Mouse (Mus musculus) liver, embryonic 11.5 days (tissue): ENCODE results near the gene Ptprb. TPM values are rescaled to one million over a fixed set of nuclear protein-coding genes. Genes with fewer than 3 reads are reported as not detected.

Source experiments
- ATAC-seq: fragments of 200-750 bp; cut with Nextera tagmentation; replicated peaks from 2 replicates; pipeline ENCODE4 v1.8.0; 2017; ENCODE audit warnings: moderate number of reproducible peaks, mild to moderate bottlenecking, moderate TSS enrichment, moderate library complexity; ENCODE audit not compliant: low FRiP score
- DNase-seq: peaks from one replicate; pipeline ENCODE4 v3.0.0-alpha.2; 2017; ENCODE audit warnings: low spot score
- H3K27ac ChIP-seq: fragments of 300-500 bp; sonication (generic); 2 replicates; pipeline ENCODE4 v1.5.1; 2014; ENCODE audit warnings: mild to moderate bottlenecking, low read depth, low read length, control low read depth
- H3K27me3 ChIP-seq: fragments of 300-500 bp; sonication (generic); replicated peaks from 2 replicates; pipeline ENCODE4 v1.6.1; 2014; ENCODE audit warnings: low read length, mixed read lengths; ENCODE audit not compliant: control insufficient read depth, insufficient read depth
- H3K36me3 ChIP-seq: fragments of 300-500 bp; sonication (generic); 2 replicates; pipeline ENCODE4 v1.6.1; 2014; ENCODE audit warnings: mild to moderate bottlenecking, low read length, moderate library complexity, mixed read lengths; ENCODE audit not compliant: control insufficient read depth, insufficient read depth
- H3K4me1 ChIP-seq: fragments of 300-500 bp; sonication (generic); replicated peaks from 2 replicates; pipeline ENCODE4 v1.6.1; 2014; ENCODE audit warnings: low read length, mixed read lengths; ENCODE audit not compliant: control insufficient read depth, insufficient read depth
- H3K4me2 ChIP-seq: fragments of 300-500 bp; sonication (generic); 2 replicates; pipeline ENCODE4 v1.6.1; 2014; ENCODE audit warnings: mild to moderate bottlenecking, control low read depth, moderate library complexity
- H3K4me3 ChIP-seq: fragments of 300-500 bp; sonication (generic); 2 replicates; pipeline ENCODE4 v1.5.1; 2014; ENCODE audit warnings: low read depth, low read length, control low read depth
- H3K9ac ChIP-seq: fragments of 300-500 bp; sonication (generic); 2 replicates; pipeline ENCODE4 v1.6.1; 2014; ENCODE audit warnings: low read depth, low read length, control low read depth
- H3K9me3 ChIP-seq: fragments of 300-500 bp; sonication (generic); 2 replicates; pipeline ENCODE4 v1.6.1; 2016; ENCODE audit warnings: low read length, inconsistent platforms, mixed read lengths; ENCODE audit not compliant: control insufficient read depth
- WGBS: fragments of 180-500 bp; shearing (Covaris S2); extraction: QIAGEN DNeasy Blood & Tissue Kit; methylation state at CpG from one replicate; pipeline ENCODE4 v1.1.7; 2014; 5-methylcytosine and 5-hydroxymethylcytosine counted together
- polyA plus RNA-seq: library from polyadenylated mRNA; unstranded; fragments of >200 nt; fragmentation: Nextera tagmentation; extraction: Ambion mirVana; gene quantifications from 2 replicates; pipeline ENCODE4 v1.2.1, GENCODE M21; 2014

Gene Ptprb
- polyA plus RNA-seq, 1 experiment from 2014 or later = 2.7 TPM

GRCm38 (mm10) chr10:116335328-116335727 lies 60.0 kb downstream of the Ptprb start:
- Histone ChIP-seq H3K4me1 (no peaks in the 10 kb centered on the region), H3K9ac (no peak overlapping the region), H3K27me3 (no peaks in the 10 kb centered on the region), H3K27ac (no peak overlapping the region), H3K4me3 (no peak overlapping the region), H3K4me2 (no peak overlapping the region), H3K9me3 (no peaks in the 10 kb centered on the region), H3K36me3 (no peaks in the 10 kb centered on the region)
- 87% methylated on average over 7 of the region's 7 CpGs for WGBS
- DNase-seq (no peak), ATAC-seq (no peak)

GRCm38 (mm10) chr10:116341194-116341593 lies 65.9 kb downstream of the Ptprb start:
- WGBS = 84% methylated on average over 12 of the region's 12 CpGs
- H3K27me3 ChIP-seq = no peaks in the 10 kb centered on the region
- no peak for ATAC-seq
- no peak for DNase-seq
- H3K9me3 ChIP-seq = no peaks in the 10 kb centered on the region
- H3K27ac ChIP-seq = no peak overlapping the region
- no peak overlapping the region for H3K4me3 ChIP-seq
- H3K4me1 ChIP-seq = no peaks in the 10 kb centered on the region
- H3K9ac ChIP-seq = no peak overlapping the region
- no peak overlapping the region for H3K4me2 ChIP-seq
- H3K36me3 ChIP-seq = no peaks in the 10 kb centered on the region

- Histone ChIP-seq H3K4me2 (no peak overlapping the region), H3K27ac (no peak overlapping the region), H3K9ac (no peak overlapping the region), H3K27me3 (no peaks in the 10 kb centered on the region), H3K9me3 (no peaks in the 10 kb centered on the region), H3K4me3 (no peak overlapping the region), H3K36me3 (no peaks in the 10 kb centered on the region), H3K4me1 (no peaks in the 10 kb centered on the region)
- ATAC-seq = no peak
- WGBS = 81% methylated on average over 15 of the region's 15 CpGs
- DNase-seq = no peak
These were observed 71.4 kb downstream of the Ptprb start for GRCm38 (mm10) chr10:116346618-116347184.

- WGBS = 87% methylated on average over 6 of the region's 6 CpGs
These were observed 73.7 kb downstream of the Ptprb start for GRCm38 (mm10) chr10:116349004-116349403.

DNA sequence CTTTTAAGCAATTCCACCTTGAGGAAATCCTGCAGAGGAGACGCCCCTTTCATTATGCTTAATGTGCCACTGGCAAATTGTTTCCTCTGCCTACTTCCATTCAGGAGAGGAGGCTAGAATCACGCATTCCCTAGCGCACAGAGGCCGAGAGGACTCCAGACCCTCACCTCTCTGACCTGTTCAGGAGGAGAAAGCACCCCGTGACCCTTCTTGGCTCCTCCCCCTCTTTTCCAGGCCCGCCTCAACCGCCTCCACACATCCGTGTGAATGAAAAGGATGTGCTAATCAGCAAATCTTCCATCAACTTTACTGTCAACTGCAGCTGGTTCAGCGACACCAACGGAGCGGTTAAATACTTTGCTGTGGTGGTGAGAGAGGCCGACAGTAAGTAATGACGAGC lies 75.2 kb downstream of the Ptprb start:
- DNase-seq (no peak), ATAC-seq (no peak)
- H3K4me3 ChIP-seq = no peak overlapping the region
- no peaks in the 10 kb centered on the region for H3K36me3 ChIP-seq
- no peak overlapping the region for H3K27ac ChIP-seq
- WGBS = 51% methylated on average over 13 of the region's 13 CpGs
- H3K27me3 ChIP-seq = no peaks in the 10 kb centered on the region
- no peak overlapping the region for H3K9ac ChIP-seq
- H3K4me2 ChIP-seq = no peak overlapping the region
- H3K9me3 ChIP-seq = no peaks in the 10 kb centered on the region
- no peaks in the 10 kb centered on the region for H3K4me1 ChIP-seq

More at GRCm38 (mm10) chr10:116349004-116349403, 73.7 kb downstream of the Ptprb start:
- H3K27me3 ChIP-seq = no peaks in the 10 kb centered on the region
- no peak overlapping the region for H3K4me3 ChIP-seq
- H3K4me2 ChIP-seq = no peak overlapping the region
- ATAC-seq (no peak), DNase-seq (no peak)
- H3K36me3 ChIP-seq = no peaks in the 10 kb centered on the region
- H3K27ac ChIP-seq = no peak overlapping the region
- no peak overlapping the region for H3K9ac ChIP-seq
- H3K9me3 ChIP-seq = no peaks in the 10 kb centered on the region
- H3K4me1 ChIP-seq = no peaks in the 10 kb centered on the region

- no peaks in the 10 kb centered on the region for H3K36me3 ChIP-seq
- H3K4me1 ChIP-seq = no peaks in the 10 kb centered on the region
- ATAC-seq (no peak), DNase-seq (no peak)
- H3K4me2 ChIP-seq = no peak overlapping the region
- no peaks in the 10 kb centered on the region for H3K9me3 ChIP-seq
- no peaks in the 10 kb centered on the region for H3K27me3 ChIP-seq
- no peak overlapping the region for H3K27ac ChIP-seq
- H3K4me3 ChIP-seq = no peak overlapping the region
- H3K9ac ChIP-seq = no peak overlapping the region
- 56% methylated on average over 5 of the region's 5 CpGs for WGBS
These were observed 79.0 kb downstream of the Ptprb start for GRCm38 (mm10) chr10:116354372-116354771.

DNA sequence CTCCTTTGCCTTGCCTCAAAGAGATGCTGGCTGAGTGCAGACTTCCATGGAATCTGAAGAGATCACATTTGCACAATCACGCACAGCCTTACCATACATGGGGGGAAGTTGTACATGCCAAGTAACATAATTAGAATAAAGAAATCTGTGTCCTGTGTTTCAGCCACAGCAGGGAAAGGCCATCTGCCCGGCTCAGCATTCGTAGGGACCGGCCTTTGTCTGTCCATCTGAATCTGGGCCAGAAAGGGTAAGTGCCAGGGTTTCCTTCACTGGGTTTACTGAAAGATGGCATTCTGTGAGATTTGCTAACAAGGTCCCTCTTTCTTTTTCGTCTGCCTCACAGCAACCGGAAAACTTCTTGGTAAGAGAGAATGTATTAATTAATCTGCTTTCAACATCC lies 86.9 kb downstream of the Ptprb start:
- Histone ChIP-seq H3K9ac (no peak overlapping the region), H3K27me3 (no peaks in the 10 kb centered on the region), H3K4me1 (no peaks in the 10 kb centered on the region), H3K27ac (no peak overlapping the region), H3K4me2 (no peak overlapping the region), H3K4me3 (no peak overlapping the region), H3K36me3 (no peaks in the 10 kb centered on the region), H3K9me3 (no peaks in the 10 kb centered on the region)
- ATAC-seq (no peak), DNase-seq (no peak)
- 89% methylated on average over 6 of the region's 6 CpGs for WGBS

DNA sequence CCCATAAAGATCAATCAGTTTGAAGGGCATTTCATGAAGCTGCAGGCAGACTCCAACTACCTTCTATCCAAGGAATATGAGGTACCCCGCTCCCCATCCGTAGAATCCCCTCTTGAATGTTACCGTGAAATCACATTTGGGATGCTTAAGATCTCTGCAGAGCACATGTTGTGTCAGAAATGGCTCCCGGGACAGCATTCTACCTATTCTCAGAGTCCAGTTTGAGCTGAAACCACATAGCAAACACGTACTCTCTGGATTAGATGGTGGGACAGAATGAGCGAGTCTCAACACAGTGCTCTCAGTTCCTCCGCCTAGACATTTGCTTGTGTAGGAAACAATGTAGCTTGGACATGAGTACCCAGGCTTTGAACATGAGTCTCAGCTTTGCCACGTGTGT lies 87.3 kb downstream of the Ptprb start:
- H3K4me3 ChIP-seq = no peak overlapping the region
- no peak overlapping the region for H3K4me2 ChIP-seq
- no peaks in the 10 kb centered on the region for H3K36me3 ChIP-seq
- 87% methylated on average over 8 of the region's 8 CpGs for WGBS
- ATAC-seq = no peak
- H3K27ac ChIP-seq = no peak overlapping the region
- no peaks in the 10 kb centered on the region for H3K27me3 ChIP-seq
- no peaks in the 10 kb centered on the region for H3K4me1 ChIP-seq
- H3K9me3 ChIP-seq = no peaks in the 10 kb centered on the region
- DNase-seq = no peak
- H3K9ac ChIP-seq = no peak overlapping the region

- Histone ChIP-seq H3K27ac (no peak overlapping the region), H3K9ac (no peak overlapping the region), H3K36me3 (no peaks in the 10 kb centered on the region), H3K27me3 (no peaks in the 10 kb centered on the region), H3K4me3 (no peak overlapping the region), H3K4me1 (no peaks in the 10 kb centered on the region), H3K9me3 (no peaks in the 10 kb centered on the region), H3K4me2 (no peak overlapping the region)
- ATAC-seq (peak; percentile 43), DNase-seq (no peak)
- WGBS = 20% methylated on average over 7 of the region's 7 CpGs
These were observed 89.4 kb downstream of the Ptprb start for GRCm38 (mm10) chr10:116364759-116365158.
